Comparison of ENCODE assay signal across 8 mouse cellular contexts in genomic region chr7:73538424-73539079, GRCm38 (mm10). TPM values are rescaled to one million over a fixed set of nuclear protein-coding genes. Genes with fewer than 3 reads are reported as not detected.
A peak's percentile ranks its signal among the peaks of the same experiment; 100 is the strongest.
DNase-seq lines count a peak whose midpoint lies in the region; ATAC-seq and TF ChIP-seq lines count a peak whose summit lies in the region.

No protein-coding gene starts in this region.

- H3K9ac ChIP-seq in kidney, embryonic 15.5 days, result peak overlapping the region; percentile 47
- peak overlapping the region; percentile 54 for H3K9ac ChIP-seq in hindbrain, embryonic 16.5 days (ENCODE audit: low read depth, low read length)
- H3K9ac ChIP-seq in midbrain, postnatal 0 days (replicated peaks; ENCODE audit: low read length, poor library complexity, severe bottlenecking), result peak overlapping the region; percentile 50

- H3K4me1 ChIP-seq in kidney, embryonic 15.5 days, result peaks cover 30% of the 10 kb centered on the region
- peaks cover 21% of the 10 kb centered on the region for H3K4me1 ChIP-seq in bone marrow macrophage, adult 2 months (ENCODE audit: control insufficient read depth, insufficient read depth, low read length)
- H3K4me1 ChIP-seq in hindbrain, embryonic 16.5 days (ENCODE audit: control insufficient read depth, insufficient read depth, low read depth, low read length), result peaks cover 29% of the 10 kb centered on the region
- peaks cover 5% of the 10 kb centered on the region; the same call in 1 of the 2 replicates for H3K4me1 ChIP-seq in midbrain, postnatal 0 days (ENCODE audit: insufficient read depth, low read length)

- H3K27me3 ChIP-seq in kidney, embryonic 15.5 days, result no peaks in the 10 kb centered on the region
- H3K27me3 ChIP-seq in hindbrain, embryonic 16.5 days (replicated peaks; ENCODE audit: control insufficient read depth, insufficient read depth, low read length), result no peaks in the 10 kb centered on the region
- H3K27me3 ChIP-seq in midbrain, postnatal 0 days (ENCODE audit: insufficient read depth, low read length), result no peaks in the 10 kb centered on the region

- DNase-seq in kidney, postnatal 36 days, result no peak
- no peak for DNase-seq in midbrain, postnatal 0 days (ENCODE audit: low spot score)
- DNase-seq in adrenal gland, postnatal 10 days, result no peak
- DNase-seq in layer of hippocampus, postnatal 25 days (ENCODE audit: extremely low spot score in 1 of 2, low spot score in 1 of 2), result no peak
- no peak for DNase-seq in kidney, postnatal 10 days

- 9% methylated on average over 4 of the region's 4 CpGs for WGBS in kidney, embryonic 15.5 days
- 9% methylated on average over 4 of the region's 4 CpGs for WGBS in hindbrain, embryonic 16.5 days
- WGBS in midbrain, postnatal 0 days, result 10% methylated on average over 4 of the region's 4 CpGs

- ATAC-seq in kidney, embryonic 15.5 days (replicated peaks; ENCODE audit: low FRiP score), result no peak
- no peak for ATAC-seq in hindbrain, embryonic 16.5 days
- ATAC-seq in midbrain, postnatal 0 days (ENCODE audit: low FRiP score), result no peak

- no peaks in the 10 kb centered on the region for H3K9me3 ChIP-seq in kidney, embryonic 15.5 days (replicated peaks)
- no peaks in the 10 kb centered on the region for H3K9me3 ChIP-seq in hindbrain, embryonic 16.5 days (ENCODE audit: control insufficient read depth, low read length)
- H3K9me3 ChIP-seq in midbrain, postnatal 0 days (ENCODE audit: low read length), result no peaks in the 10 kb centered on the region

- peaks cover 20% of the 10 kb centered on the region for H3K36me3 ChIP-seq in kidney, embryonic 15.5 days
- H3K36me3 ChIP-seq in hindbrain, embryonic 16.5 days (ENCODE audit: control insufficient read depth, insufficient read depth, low read length), result no peaks in the 10 kb centered on the region
- no peaks in the 10 kb centered on the region for H3K36me3 ChIP-seq in midbrain, postnatal 0 days (ENCODE audit: insufficient read depth, low read length)

- H3K4me2 ChIP-seq in kidney, embryonic 15.5 days, result peak overlapping the region; percentile 57
- peak overlapping the region; percentile 82 for H3K4me2 ChIP-seq in hindbrain, embryonic 16.5 days (ENCODE audit: low read length)
- peak overlapping the region; percentile 61 for H3K4me2 ChIP-seq in midbrain, postnatal 0 days (ENCODE audit: low read depth, low read length, poor library complexity, severe bottlenecking)

- TF ChIP-seq POLR2A in bone marrow macrophage, adult 2 months (IDR thresholded peaks at IDR 0.05; ENCODE audit: borderline replicate concordance, low read depth, low read length), result no peak

- peak overlapping the region; percentile 49 for H3K4me3 ChIP-seq in kidney, embryonic 15.5 days (replicated peaks)
- peak overlapping the region; percentile 64 for H3K4me3 ChIP-seq in bone marrow macrophage, adult 2 months (ENCODE audit: insufficient read depth, low read length)
- peak overlapping the region; percentile 47 for H3K4me3 ChIP-seq in hindbrain, embryonic 16.5 days (ENCODE audit: low read length)
- H3K4me3 ChIP-seq in midbrain, postnatal 0 days (ENCODE audit: low read depth, low read length), result peak overlapping the region; percentile 41

- H3K27ac ChIP-seq in kidney, embryonic 15.5 days, result peak overlapping the region; percentile 96
- H3K27ac ChIP-seq in bone marrow macrophage, adult 2 months (ENCODE audit: insufficient read depth, low read depth, low read length), result peak overlapping the region; percentile 97
- peak overlapping the region; percentile 68 for H3K27ac ChIP-seq in hindbrain, embryonic 16.5 days (ENCODE audit: low read depth, low read length)
- peak overlapping the region; percentile 83 for H3K27ac ChIP-seq in midbrain, postnatal 0 days (ENCODE audit: low read depth, low read length)

- no peak for TF ChIP-seq CTCF in bone marrow macrophage, adult 2 months (IDR thresholded peaks at IDR 0.05; ENCODE audit: low read depth, low read length)
- no peak for TF ChIP-seq CTCF in midbrain, postnatal 0 days (IDR thresholded peaks at IDR 0.05)

RNA-seq across cellular contexts. Expression of gene Chd2, which starts 3.1 kb away (rescaled TPM):
- polyA plus RNA-seq in kidney, embryonic 15.5 days (2015; fragmentation: Nextera tagmentation; extraction: Ambion mirVana), result 56.6 and 61.7 TPM in 2 replicates
- 44.4 and 47.9 TPM in 2 replicates for polyA plus RNA-seq in bone marrow macrophage, adult 2 months (2012; ENCODE audit: insufficient read depth, insufficient read length, missing spikeins)
- 34.0 and 35.3 TPM in 2 replicates for polyA plus RNA-seq in hindbrain, embryonic 16.5 days (2015; fragmentation: Nextera tagmentation; extraction: Ambion mirVana)
- total RNA-seq in midbrain, postnatal 0 days (2014; rRNA removed), result 34.0 and 34.4 TPM in 2 replicates
- polyA plus RNA-seq in midbrain, postnatal 0 days (2015; fragmentation: Nextera tagmentation; extraction: Ambion mirVana), result 33.2 and 43.8 TPM in 2 replicates
- total RNA-seq in adrenal gland, postnatal 10 days (2021), result 10 to 100 TPM; 42.8 to 62.0 TPM
- 10 to 100 TPM; 44.2 to 53.1 TPM for total RNA-seq in layer of hippocampus, postnatal 25 days (2021)
